Mouse (Mus musculus): ENCODE results near the gene Disp2. TPM values are rescaled to one million over a fixed set of nuclear protein-coding genes. Genes with fewer than 3 reads are reported as not detected.

Disp2 gene
- polyA plus RNA-seq, 1 experiment from 2014 or later: 2.5 TPM

GRCm38 (mm10) chr2:118772158-118772874 lies 7.2 kb upstream of the Disp2 start, which contains the start of gene Phgr1:
TSS of gene Phgr1 (plus strand) at chr2:118772769.
- H3K9ac ChIP-seq (ENCODE audit: low read depth, low read length): no peak within 1 kb of the TSS
- peak; percentile 82 for ATAC-seq
- H3K36me3 ChIP-seq (ENCODE audit: control insufficient read depth, insufficient read depth): no peaks in the 10 kb centered on the region
- peaks cover 11% of the 10 kb centered on the region; the same call in 1 of the 2 replicates for H3K4me1 ChIP-seq (replicated peaks; ENCODE audit: control insufficient read depth, insufficient read depth, low read length)
- 58% methylated on average over 6 of the region's 6 CpGs for whole genome bisulfite sequencing
- peak within 1 kb of the TSS; percentile 50 for H3K27ac ChIP-seq (ENCODE audit: low read depth, low read length)
- H3K4me2 ChIP-seq (replicated peaks; ENCODE audit: low read depth): peak within 1 kb of the TSS; percentile 37
- H3K27me3 ChIP-seq (replicated peaks; ENCODE audit: control insufficient read depth, insufficient read depth, low read length): no peaks in the 10 kb centered on the region
- H3K4me3 ChIP-seq (ENCODE audit: low read depth, low read length): peak within 1 kb of the TSS; percentile 6; the same call in 1 of the 2 replicates
- no peaks in the 10 kb centered on the region for H3K9me3 ChIP-seq (ENCODE audit: control insufficient read depth)
- no peak for TF ChIP-seq CTCF (IDR thresholded peaks at IDR 0.05; ENCODE audit: low read depth)

DNA sequence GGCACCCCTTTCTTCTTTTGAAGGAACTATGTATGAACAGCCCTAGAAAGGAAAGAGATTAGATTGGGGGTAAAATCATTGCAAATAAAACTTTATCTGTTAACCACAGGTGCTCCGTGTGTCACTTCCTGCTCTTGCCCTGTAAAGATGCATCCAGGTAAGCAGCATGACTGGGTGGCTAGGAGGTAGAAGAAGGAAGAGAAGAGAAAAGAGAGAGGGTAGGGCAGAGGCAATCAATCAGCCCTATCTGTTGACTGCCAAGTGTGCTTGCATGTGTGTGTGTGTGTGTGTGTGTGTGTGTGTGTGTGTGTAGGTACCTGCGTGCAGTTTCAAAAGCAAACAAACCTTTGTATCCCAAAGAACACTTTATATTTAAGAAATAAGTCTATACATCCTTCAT lies 5.0 kb upstream of the Disp2 start:
- TF ChIP-seq CTCF (IDR thresholded peaks at IDR 0.05; ENCODE audit: low read depth): no peak
- Histone ChIP-seq H3K27ac (ENCODE audit: low read depth, low read length) (no peak overlapping the region), H3K4me3 (ENCODE audit: low read depth, low read length) (no peak overlapping the region), H3K36me3 (ENCODE audit: control insufficient read depth, insufficient read depth) (no peaks in the 10 kb centered on the region), H3K4me2 (replicated peaks; ENCODE audit: low read depth) (peak overlapping the region; percentile 24; the same call in 1 of the 2 replicates), H3K9ac (ENCODE audit: low read depth, low read length) (no peak overlapping the region), H3K9me3 (ENCODE audit: control insufficient read depth) (no peaks in the 10 kb centered on the region), H3K27me3 (replicated peaks; ENCODE audit: control insufficient read depth, insufficient read depth, low read length) (no peaks in the 10 kb centered on the region), H3K4me1 (replicated peaks; ENCODE audit: control insufficient read depth, insufficient read depth, low read length) (peaks cover 18% of the 10 kb centered on the region)
- ATAC-seq: peak; percentile 34
- WGBS: 33% methylated on average over 2 of the region's 2 CpGs

GRCm38 (mm10) chr2:118775396-118775795 lies 4.1 kb upstream of the Disp2 start:
- no peak overlapping the region for H3K4me3 ChIP-seq (ENCODE audit: low read depth, low read length)
- H3K27ac ChIP-seq (ENCODE audit: low read depth, low read length): no peak overlapping the region
- peaks cover 18% of the 10 kb centered on the region for H3K4me1 ChIP-seq (replicated peaks; ENCODE audit: control insufficient read depth, insufficient read depth, low read length)
- ATAC-seq: no peak
- H3K27me3 ChIP-seq (replicated peaks; ENCODE audit: control insufficient read depth, insufficient read depth, low read length): no peaks in the 10 kb centered on the region; the same call in 1 of the 2 replicates
- no peaks in the 10 kb centered on the region for H3K9me3 ChIP-seq (ENCODE audit: control insufficient read depth)
- no peak for TF ChIP-seq CTCF (IDR thresholded peaks at IDR 0.05; ENCODE audit: low read depth)
- H3K36me3 ChIP-seq (ENCODE audit: control insufficient read depth, insufficient read depth): no peaks in the 10 kb centered on the region
- no peak overlapping the region for H3K4me2 ChIP-seq (replicated peaks; ENCODE audit: low read depth)
- H3K9ac ChIP-seq (ENCODE audit: low read depth, low read length): no peak overlapping the region
- 53% methylated on average over 1 of the region's 1 CpGs for WGBS

DNA sequence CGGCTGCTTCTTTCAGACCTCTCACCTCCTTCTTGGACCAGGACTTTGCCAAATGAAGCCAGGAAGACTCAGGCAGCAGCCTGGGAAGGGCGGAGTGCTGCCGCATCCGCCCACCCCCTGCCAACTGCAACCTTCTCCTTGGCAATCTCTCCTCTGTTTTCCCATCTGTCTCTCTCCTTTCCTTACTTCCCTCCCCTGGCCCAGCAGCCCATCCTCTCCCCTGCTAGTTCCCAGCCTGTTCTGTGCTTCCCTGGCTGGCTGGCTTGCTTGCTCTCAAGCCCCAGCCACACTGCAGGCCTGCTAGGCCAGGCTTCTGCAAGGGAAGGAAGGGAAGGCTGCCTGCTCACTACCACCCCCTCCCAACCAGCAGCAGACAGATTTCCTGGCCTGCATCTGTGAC lies 3.7 kb upstream of the Disp2 start:
- Histone ChIP-seq H3K27me3 (replicated peaks; ENCODE audit: control insufficient read depth, insufficient read depth, low read length) (no peaks in the 10 kb centered on the region; the same call in 1 of the 2 replicates), H3K9me3 (ENCODE audit: control insufficient read depth) (no peaks in the 10 kb centered on the region), H3K4me2 (replicated peaks; ENCODE audit: low read depth) (no peak overlapping the region), H3K9ac (ENCODE audit: low read depth, low read length) (no peak overlapping the region), H3K36me3 (ENCODE audit: control insufficient read depth, insufficient read depth) (no peaks in the 10 kb centered on the region), H3K4me3 (ENCODE audit: low read depth, low read length) (no peak overlapping the region), H3K4me1 (replicated peaks; ENCODE audit: control insufficient read depth, insufficient read depth, low read length) (peaks cover 18% of the 10 kb centered on the region), H3K27ac (ENCODE audit: low read depth, low read length) (no peak overlapping the region)
- ATAC-seq: no peak
- TF ChIP-seq CTCF (IDR thresholded peaks at IDR 0.05; ENCODE audit: low read depth): no peak
- WGBS: 85% methylated on average over 3 of the region's 4 CpGs

DNA sequence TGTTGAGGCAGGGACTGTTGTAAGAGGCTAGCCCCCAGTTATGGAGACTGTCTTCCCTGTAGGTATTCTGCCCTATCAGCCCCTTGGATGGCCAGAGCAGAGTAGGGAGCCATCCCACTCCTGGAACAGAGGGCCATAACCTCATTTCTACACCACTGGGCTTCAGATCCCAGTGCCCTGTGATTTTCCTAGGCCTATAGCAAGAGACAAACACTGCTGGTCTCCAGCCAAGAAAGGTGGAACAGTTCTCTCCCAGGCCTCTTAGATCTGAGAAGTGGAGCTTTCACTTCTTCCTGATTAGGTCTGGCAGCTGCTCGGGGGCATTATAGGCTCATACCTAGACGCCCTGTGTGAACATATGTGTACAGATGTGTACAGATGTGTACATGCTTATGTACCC lies 3.2 kb upstream of the Disp2 start:
- H3K9ac ChIP-seq (ENCODE audit: low read depth, low read length): no peak overlapping the region
- H3K27ac ChIP-seq (ENCODE audit: low read depth, low read length): no peak overlapping the region

GRCm38 (mm10) chr2:118778418-118778817 lies 1.1 kb upstream of the Disp2 start:
- Histone ChIP-seq H3K27me3 (replicated peaks; ENCODE audit: control insufficient read depth, insufficient read depth, low read length) (no peaks in the 10 kb centered on the region; the same call in 1 of the 2 replicates), H3K4me3 (ENCODE audit: low read depth, low read length) (no peak overlapping the region), H3K4me1 (replicated peaks; ENCODE audit: control insufficient read depth, insufficient read depth, low read length) (peaks cover 17% of the 10 kb centered on the region; the same call in 1 of the 2 replicates), H3K9ac (ENCODE audit: low read depth, low read length) (no peak overlapping the region), H3K36me3 (ENCODE audit: control insufficient read depth, insufficient read depth) (no peaks in the 10 kb centered on the region), H3K27ac (ENCODE audit: low read depth, low read length) (no peak overlapping the region), H3K4me2 (replicated peaks; ENCODE audit: low read depth) (no peak overlapping the region), H3K9me3 (ENCODE audit: control insufficient read depth) (no peaks in the 10 kb centered on the region)
- ATAC-seq: no peak
- TF ChIP-seq CTCF (IDR thresholded peaks at IDR 0.05; ENCODE audit: low read depth): no peak
- 48% methylated on average over 4 of the region's 4 CpGs for WGBS

More for the DNA sequence above, 3.2 kb upstream of the Disp2 start:
- no peak for TF ChIP-seq CTCF (IDR thresholded peaks at IDR 0.05; ENCODE audit: low read depth)
- Histone ChIP-seq H3K4me3 (ENCODE audit: low read depth, low read length) (no peak overlapping the region), H3K27me3 (replicated peaks; ENCODE audit: control insufficient read depth, insufficient read depth, low read length) (no peaks in the 10 kb centered on the region; the same call in 1 of the 2 replicates), H3K9me3 (ENCODE audit: control insufficient read depth) (no peaks in the 10 kb centered on the region), H3K36me3 (ENCODE audit: control insufficient read depth, insufficient read depth) (no peaks in the 10 kb centered on the region), H3K4me2 (replicated peaks; ENCODE audit: low read depth) (no peak overlapping the region), H3K4me1 (replicated peaks; ENCODE audit: control insufficient read depth, insufficient read depth, low read length) (peaks cover 18% of the 10 kb centered on the region)
- no peak for ATAC-seq
- WGBS: 51% methylated on average over 2 of the region's 2 CpGs

Data from intestine, postnatal 0 days (tissue).